Mouse (Mus musculus) mouse embryonic stem cell (cell line): ENCODE results near the gene Selplg.
"Not testable (repeated sequence)": the region's sequence is repeated elsewhere in the genome, so short reads cannot be mapped to it uniquely, and the experiment has no call there.

Source experiments
- in situ Hi-C, 2 experiments: fragments of 300-500 bp; cut with MboI; formaldehyde crosslinking; loops; 1 replicate in 1 of 2; 3 replicates in 1 of 2; pipeline ENCODE4 v1.14.3; 2019 to 2020; ENCODE audit warnings: low sequenced_read_pairs in 2 of 2, low pct_unique_long_range_greater_than_20kb in 1 of 2, mixed read lengths in 1 of 2; ENCODE audit not compliant: unreplicated experiment in 1 of 2

The Selplg gene

GRCm38 (mm10) chr5:113805301-113805700, 27.1 kb downstream of the Selplg start:
- in situ Hi-C loops: no loop called here

GRCm38 (mm10) chr5:113804395-113804966, 28.0 kb downstream of the Selplg start:
- in situ Hi-C loops: no loop called here

DNA sequence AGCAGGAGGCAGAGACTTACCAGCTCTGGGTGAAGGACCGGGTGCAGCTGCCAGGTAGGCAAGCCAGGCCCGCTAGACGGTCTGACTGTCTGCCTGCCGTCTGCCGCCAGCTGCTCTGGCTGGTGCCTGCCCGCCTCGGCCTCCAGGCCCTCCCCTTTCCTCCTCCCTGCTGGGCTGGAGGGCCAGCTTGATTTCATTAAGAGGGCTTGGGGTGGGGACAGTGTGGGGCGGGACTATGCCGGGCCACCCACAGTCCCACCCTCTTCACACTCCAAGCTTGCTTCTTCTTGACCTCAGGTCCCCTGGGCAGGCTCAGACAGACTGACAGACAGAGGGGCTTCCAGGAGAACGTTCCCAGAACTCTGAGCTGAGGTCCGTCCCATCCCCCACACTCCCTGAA, 32.2 kb downstream of the Selplg start, which contains the start of gene Tmem119:
Gene Tmem119, minus strand, starts transcription at position 237 of the 400 bp plus-strand sequence.
- in situ Hi-C loops: no loop called here

GRCm38 (mm10) chr5:113799691-113800090, 32.8 kb downstream of the Selplg start:
- in situ Hi-C loops: no loop called here

DNA sequence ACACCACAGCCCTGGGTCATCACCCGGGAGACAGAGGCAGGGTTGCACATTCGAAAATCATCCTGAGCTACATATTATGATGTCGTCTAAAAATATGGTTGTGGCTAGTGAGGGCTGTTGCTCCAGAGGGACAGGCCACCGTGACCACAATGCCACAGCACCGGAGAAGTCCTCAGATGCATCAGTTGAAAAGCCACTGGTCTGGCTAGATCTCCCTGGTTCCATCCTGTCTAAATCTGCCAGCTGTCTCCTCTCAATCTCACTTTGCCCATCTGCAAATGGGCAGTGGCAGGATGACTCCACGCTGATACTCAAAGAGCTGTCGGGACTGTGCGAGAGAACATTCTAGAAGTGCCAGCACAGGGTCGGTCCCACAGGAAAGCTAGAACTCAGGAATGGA, 33.9 kb downstream of the Selplg start:
- in situ Hi-C loops: no loop called here

DNA sequence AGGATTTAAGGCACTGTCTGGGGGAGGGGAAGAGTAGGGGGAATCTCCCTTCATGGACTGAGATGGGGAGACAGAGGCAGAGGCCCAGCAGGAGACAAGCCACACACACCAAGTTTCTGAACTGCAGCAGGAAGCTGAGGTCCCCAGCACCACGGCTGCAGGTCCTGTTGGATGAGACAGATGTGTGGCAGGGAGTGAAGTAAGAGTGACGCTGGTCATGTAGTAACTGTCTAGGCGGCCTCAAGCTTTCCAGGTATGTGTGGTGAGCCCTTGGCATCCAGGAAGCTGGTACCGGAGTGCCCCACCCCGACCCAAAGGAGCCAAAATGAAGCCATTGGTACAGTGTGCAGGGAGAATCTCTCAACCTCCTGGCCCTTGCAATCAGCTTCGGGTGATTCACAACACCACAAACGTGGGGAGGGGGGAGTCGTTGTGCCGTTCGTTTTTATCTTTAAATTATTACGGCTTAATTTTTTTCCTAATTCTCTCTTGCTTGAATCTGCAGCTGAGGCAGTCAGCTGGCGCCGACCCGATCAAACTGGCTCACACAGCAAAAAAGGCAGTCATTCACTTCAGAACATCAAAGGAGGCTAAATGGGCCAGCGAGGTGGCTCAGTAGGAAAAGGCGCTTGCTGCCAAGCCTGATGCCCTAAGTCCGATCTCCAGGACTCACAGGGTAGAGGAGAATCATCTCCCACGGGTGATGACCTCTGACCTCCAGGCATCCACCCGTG, 35.1 kb downstream of the Selplg start:
- in situ Hi-C loops: no loop called here

GRCm38 (mm10) chr5:113796401-113797148, 35.9 kb downstream of the Selplg start:
- in situ Hi-C loops: no loop called here

DNA sequence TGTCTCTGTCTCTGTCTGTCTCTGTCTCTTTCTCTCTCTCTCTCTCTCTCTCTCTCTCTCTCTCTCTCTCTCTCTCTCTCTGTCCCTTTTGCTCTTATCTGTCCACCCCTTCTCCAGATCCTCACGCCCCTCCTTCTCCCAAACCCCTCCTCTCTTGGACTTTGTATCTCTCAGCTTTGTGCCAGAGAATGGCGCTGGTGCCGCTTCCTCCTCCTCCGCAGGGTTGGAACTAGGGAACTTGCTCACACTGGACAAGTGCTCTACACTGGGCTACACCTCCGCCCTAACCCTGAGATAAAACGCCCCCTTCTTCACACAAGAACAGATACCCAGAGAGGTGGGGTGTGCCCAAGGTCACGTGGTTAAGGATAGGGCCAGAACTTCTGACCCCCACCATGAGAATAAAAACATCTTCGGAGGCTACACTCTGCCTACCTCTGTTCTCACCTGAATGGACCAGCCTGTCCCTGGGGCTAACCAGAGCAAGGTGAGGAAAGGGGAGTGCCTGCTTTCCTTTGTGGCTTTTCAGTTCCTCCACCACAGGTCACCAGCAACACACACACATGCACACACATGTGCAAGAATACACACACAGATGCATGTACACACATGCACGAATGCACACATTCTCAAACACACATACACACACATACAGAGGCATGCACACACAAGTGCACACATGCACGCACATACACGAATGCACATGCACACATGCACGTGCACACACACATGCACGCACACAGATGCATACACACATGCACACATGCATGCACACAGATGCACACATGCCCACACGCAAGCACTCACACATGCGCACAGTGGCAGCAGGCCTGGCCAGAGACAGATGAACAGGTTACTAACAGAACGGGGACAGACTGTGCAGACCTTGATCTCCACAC, 41.0 kb downstream of the Selplg start:
- in situ Hi-C loops: no loop called here

DNA sequence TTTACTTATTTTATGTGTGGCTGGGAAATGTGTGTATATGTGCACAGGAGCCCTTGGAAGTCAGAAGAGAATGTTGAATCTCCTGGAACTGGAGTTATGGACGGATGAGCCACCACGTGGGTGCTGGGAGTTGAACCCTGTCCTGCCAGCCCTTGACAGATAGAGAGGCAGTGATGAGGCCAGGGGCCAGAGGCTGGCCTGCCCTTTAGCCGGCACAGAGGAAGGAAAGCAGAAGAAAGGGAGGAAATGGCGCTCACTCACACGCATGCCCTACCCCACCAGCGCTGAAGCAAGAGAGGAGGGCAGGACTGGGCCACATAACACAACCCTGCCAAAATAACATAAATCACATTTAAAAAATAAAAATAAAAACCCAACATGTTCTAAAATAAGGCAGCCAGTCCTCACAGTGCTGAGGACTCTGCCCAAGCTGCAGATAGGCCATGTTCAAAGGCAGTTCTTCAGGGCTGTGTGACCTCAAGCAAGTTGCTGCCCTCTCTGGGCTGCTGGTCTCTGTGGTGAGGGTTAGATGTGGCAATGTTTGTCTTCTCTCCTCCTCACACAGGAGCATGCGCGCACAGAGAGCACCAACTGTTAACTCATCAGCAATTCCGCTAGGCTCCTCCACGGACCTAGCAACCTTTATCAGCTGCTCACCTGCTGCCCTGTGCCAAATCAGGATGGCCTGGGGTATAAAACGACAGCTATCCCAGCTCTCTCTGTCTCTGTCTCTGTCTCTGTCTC, 41.8 kb downstream of the Selplg start:
- in situ Hi-C loops: no loop called here

DNA sequence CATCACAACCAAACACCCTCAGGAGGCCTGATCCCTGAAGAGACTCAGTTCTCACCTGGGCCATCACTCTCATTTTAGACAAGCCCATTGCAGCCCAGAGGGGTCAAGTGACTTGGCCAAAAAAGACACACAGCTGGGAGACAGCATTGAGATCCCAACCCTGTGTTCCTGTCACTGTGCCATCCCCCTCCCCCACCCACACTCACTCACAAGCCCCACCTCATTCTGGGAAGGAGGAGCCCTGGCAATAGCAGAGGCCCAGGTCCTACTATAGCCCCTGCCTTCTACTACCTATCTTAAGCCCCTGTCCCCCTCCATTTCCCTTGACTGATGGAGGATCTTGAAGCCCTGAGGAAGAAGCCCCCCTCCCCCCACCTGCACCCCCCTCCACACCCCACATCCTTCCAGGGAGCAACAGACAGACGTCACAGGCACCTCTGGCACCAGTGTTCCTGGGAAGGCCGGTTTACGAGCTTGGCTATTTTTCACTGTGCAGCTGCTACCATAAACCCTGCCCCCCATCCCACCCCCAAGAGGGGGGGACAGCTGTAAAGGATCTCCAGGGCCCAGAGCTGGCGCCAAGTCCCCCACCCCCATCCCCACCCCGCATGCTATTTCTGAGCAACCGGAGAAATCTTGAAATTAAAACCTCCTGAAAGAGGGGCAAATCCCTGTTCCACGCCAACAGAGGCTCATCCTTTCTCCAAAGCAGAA, 43.2 kb downstream of the Selplg start:
- in situ Hi-C loops: no loop called here

DNA sequence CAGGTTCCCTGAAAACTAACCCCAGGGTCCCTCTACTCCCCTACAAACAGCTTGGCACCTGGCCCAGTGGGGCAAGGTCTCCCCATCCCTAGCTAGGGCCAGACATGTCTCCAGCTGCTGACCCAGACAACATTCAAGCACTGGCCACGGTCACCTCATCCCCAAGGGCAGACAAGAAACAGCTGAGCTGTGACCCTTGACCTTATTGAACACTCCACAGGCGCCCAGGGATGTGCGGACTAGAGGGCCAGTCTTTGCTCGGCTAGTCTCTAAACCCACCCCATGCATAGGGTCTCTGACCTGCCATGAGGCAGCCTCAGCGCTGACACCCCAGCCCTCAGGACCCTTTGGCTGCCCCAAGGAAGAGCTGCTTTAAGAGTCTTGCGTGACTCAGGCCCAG, 43.8 kb downstream of the Selplg start:
- in situ Hi-C loops: no loop called here

DNA sequence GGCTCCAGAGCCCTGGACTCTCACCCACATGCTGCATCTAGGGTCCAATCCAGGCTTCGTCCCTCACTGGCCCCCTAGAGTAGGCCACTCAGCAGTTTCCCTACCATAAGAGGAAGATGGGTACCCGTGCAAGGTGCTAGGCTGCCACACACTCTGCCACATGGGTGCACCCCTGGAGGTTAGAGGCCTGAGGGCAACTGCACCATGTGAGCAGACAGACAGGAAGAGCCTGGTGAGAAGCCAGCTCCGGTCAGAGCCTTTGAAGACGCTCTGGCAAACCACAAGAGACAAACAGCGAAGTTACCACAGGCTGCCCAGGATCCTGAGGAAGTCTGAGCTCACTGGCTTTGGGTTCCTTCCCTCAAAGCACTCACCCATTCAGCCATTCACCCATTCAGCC, 45.5 kb downstream of the Selplg start:
- in situ Hi-C loops: no loop called here

DNA sequence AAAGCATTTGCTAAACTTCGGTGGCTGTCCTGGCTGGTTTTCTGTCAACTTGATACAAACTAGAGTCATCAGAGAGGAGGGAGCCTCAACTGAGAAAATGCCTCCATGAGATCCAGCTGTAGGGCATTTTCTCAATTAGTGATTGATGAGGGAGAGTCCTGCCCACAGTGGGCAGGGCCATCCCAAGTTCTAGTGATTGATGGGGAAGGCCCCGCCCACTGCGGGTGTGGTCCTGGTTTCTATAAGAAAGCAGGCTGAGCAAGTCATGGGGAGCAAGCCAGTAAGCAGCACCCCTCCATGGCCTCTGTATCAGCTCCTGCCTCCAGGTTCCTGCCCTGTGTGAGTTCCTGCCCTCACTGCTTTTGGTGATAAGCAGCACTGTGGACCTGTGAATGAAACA, 48.3 kb downstream of the Selplg start:
- in situ Hi-C loops: not testable (repeated sequence)

DNA sequence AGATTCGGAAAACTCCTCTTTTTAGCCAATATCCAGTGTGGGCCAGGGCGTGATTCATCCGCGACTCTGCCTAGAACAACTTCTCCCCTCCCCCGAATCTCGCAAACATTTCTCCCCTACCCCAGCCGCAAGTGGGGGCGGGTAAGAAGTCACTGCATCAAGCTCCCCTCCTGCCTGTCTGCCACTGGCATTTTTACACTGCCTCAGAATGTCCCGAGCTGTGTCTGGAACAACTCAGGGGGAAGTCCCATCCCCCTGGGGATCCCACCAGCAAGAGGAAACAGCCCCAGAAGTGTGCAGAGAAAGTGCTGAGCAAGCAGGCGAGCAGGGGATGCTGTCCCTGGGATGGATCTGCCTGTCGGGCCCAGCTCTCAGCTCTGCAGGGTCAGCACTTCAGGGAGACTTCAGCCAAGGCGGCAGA, 48.9 kb downstream of the Selplg start:
- in situ Hi-C loops: no loop called here

DNA sequence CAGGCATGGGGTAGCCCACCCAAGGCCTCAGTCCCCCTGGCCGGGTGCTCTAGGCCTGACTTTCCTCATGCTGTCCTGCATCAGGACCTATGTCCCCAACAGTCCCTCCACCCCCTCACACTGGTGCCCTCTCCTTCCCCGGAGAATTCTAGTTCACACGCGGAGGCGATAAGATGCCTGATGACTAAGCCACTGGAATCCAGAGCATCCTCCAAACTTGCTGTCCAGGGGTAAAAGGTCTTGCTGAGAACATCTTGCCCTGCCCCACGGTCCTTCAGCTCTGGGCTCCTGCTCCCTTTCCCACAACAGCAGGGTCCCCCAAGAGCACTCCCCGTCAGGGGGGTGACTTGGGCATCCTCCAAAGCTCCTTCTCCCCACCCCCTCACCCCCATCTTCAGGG, 49.8 kb downstream of the Selplg start:
- in situ Hi-C loops: no loop called here

DNA sequence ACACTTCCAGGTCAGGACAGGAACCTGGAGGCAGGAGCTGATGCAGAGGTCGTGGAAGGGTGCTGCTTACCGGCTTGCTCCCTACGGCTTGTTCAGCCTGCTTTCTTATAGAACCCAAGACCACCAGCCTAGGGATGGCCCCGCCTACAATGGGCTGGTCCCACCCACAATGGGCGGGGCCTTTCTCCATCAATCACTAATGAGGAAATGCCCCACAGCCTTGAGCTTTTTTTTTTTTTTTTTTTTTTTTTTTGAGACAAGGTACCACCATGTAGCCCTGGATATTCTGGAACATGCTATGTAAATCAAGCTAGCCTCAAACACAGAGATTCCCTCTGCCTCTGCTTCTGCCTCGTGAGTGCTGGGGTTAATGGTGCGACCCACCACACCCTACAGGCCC, 50.6 kb downstream of the Selplg start:
- in situ Hi-C loops: no loop called here

DNA sequence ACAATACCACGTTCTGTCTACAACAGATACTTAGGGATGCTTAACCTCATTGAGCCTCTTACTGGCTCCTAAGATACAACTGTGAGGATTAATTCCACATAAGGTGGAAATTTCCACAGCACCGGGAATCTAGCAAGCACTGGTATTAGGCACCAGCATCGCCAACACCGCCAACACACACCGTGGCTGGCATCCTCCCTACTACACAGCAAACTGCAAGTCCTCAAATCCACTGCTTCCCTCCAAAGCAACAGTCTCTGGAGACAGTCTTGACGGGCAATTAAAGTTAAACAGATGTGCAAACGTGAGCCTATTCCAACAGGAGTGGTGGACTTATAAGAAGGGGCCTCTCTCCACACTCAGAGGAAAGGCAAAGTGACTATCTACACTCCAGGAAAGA, 51.2 kb downstream of the Selplg start:
- in situ Hi-C loops: no loop called here

DNA sequence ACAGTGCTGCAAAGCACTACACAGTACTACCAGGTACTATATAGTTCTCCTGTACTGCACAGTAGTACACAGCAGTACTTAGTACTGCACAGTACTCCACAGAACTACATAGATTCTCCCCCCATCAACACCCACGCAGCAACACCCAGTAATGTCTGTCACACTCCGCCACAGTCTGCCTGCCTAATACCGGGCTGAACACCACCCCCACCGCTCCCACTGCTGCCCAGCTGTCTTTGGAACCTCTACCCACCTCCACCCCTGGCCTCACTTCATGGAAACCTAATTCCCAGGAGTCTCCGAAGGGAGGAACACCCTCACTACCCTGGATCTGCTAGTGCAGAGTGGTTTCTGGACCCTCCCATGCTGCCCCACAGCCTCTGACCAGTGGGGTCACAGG, 51.7 kb downstream of the Selplg start:
- in situ Hi-C loops: no loop called here
